Mouse (Mus musculus): Measurements from ENCODE around the gene Grn. TPM values are rescaled to one million over a fixed set of nuclear protein-coding genes. Genes with fewer than 3 reads are reported as not detected.

Gene Grn
- polyA plus RNA-seq, 1 experiment from 2014 or later, result 94.8 TPM

DNA sequence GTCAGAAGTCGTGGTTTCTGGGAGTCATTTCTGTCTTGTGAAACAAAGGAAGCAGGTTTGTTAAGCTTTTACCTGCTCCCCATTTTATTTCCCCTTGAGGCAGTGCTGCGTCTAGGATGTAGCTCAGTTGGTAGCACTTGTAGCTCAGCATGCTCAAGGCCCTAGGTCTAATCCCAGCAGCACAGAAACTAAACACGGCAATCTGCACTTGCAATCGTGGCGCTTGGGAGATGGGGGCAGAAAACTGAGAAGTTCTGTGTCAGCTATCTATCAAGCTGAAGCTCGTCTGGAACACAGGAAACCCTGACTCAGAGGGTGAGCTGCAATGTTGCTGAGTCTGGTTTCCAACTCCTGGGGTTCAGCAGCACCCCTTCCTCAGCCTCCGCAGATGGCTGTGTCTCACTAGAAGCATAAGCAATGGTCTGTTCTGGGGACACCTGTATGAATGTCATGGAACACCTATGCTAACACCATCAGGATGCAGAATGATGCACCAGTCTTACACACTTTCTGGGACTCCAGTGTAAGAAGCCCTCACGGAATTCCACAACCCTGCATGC is 1.1 kb upstream of the Grn start:
- Histone ChIP-seq H3K9me3 (replicated peaks) (no peaks in the 10 kb centered on the region), H3K9ac (no peak overlapping the region), H3K4me2 (peak overlapping the region; percentile 97), H3K4me3 (replicated peaks) (peak overlapping the region; percentile 67), H3K4me1 (replicated peaks) (peaks cover 38% of the 10 kb centered on the region), H3K27me3 (peaks cover 31% of the 10 kb centered on the region), H3K27ac (replicated peaks) (0 out of 2 replicates have a peak overlapping the region, but pooled peaks have one; percentile 6), H3K36me3 (replicated peaks) (no peaks in the 10 kb centered on the region; the same call in 1 of the 2 replicates)
- 24% methylated on average over 8 of the region's 8 CpGs for WGBS (ENCODE audit: insufficient replicate concordance)
- no peak for ATAC-seq (ENCODE audit: insufficient read depth)

DNA sequence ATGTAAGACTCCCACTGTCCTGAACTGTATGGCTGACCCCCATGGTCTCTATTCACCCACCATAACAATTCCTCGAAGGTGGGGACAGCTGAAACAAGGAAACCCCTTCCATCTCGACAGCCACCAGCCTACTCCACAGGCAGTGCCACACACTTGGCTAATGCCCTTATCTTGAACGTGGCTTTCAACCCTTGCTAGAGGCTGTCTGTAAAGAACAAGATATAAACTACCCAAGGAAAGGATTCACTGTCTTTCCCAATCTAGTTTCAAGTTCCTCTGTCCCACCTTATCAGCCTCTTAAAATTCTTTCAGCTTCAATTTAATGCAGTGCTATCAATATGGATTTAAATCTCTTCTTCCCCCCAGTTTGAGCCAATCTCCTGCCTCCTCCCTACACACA is 564 bp upstream of the Grn start:
- H3K27ac ChIP-seq (replicated peaks), result peak overlapping the region; percentile 51; the same call in 1 of the 2 replicates

DNA sequence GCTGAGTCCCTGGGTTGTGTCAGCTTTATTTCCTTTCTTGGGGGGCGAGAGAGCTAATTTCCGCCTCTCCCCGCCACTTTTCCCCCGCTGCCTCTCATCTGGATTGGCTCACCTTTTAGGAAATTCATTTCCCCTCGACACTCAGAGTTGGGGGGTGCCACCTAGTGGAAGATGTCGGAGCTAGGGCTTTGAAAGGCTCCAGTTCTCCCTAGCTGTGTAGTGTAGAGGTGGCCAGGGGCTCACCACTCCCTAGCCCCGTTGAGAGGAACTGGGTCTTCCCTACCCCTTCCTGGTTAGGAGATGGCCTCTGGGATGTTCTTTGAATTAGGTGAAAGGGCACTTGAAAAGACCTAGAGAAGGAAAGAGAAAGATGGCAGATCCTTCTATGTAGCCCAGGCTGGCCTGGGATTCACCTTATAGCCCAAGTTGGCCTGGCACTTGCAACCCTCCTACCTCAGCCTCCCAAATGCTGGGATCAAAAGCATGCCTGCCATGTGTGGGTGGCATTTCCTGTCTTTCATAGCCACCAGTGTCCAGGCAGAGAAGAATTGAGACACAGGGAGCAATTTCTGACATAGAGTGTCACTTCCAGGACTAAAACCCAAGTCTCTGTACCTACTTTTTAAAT is 1.0 kb downstream of the Grn start:
- WGBS (ENCODE audit: insufficient replicate concordance), result 2% methylated on average over 7 of the region's 7 CpGs
- Histone ChIP-seq H3K9ac (peak overlapping the region; percentile 73), H3K4me2 (peak overlapping the region; percentile 97), H3K4me1 (replicated peaks) (peaks cover 42% of the 10 kb centered on the region), H3K27me3 (peaks cover 47% of the 10 kb centered on the region), H3K36me3 (replicated peaks) (peaks cover 13% of the 10 kb centered on the region), H3K9me3 (replicated peaks) (no peaks in the 10 kb centered on the region), H3K27ac (replicated peaks) (peak overlapping the region; percentile 79), H3K4me3 (replicated peaks) (peak overlapping the region; percentile 67)
- ATAC-seq (ENCODE audit: insufficient read depth), result peak; percentile 14; the same call in 1 of the 2 replicates

More for the DNA sequence above, 564 bp upstream of the Grn start:
- Histone ChIP-seq H3K4me2 (peak overlapping the region; percentile 97), H3K4me3 (replicated peaks) (peak overlapping the region; percentile 67), H3K27me3 (peaks cover 31% of the 10 kb centered on the region), H3K36me3 (replicated peaks) (no peaks in the 10 kb centered on the region; the same call in none of the 2 replicates), H3K9ac (peak overlapping the region; percentile 40), H3K4me1 (replicated peaks) (peaks cover 42% of the 10 kb centered on the region), H3K9me3 (replicated peaks) (no peaks in the 10 kb centered on the region)
- WGBS (ENCODE audit: insufficient replicate concordance), result 16% methylated on average over 3 of the region's 3 CpGs
- no peak for ATAC-seq (ENCODE audit: insufficient read depth)

DNA sequence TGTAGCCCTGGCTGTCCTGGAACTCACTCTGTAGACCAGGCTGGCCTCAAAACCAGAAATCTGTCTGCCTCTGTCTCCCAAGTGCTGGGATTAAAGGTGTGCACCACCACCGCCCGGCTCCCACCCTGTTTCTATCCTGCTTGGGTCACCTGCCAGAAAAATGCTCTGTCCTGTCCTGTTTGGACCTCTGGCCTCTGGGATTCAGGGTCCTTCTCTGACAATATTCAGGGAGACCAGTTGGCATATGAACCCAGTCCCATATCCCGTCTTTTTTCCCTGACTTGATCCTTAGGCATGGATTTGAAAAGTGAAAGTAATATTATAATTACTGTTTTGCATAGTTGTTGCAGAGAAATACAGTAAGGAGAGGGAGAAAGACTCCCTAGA is 1.6 kb downstream of the Grn start:
- Histone ChIP-seq H3K9ac (peak overlapping the region; percentile 25; the same call in 1 of the 2 replicates), H3K27ac (replicated peaks) (0 out of 2 replicates have a peak overlapping the region, but pooled peaks have one; percentile 61), H3K9me3 (replicated peaks) (no peaks in the 10 kb centered on the region), H3K27me3 (peaks cover 53% of the 10 kb centered on the region), H3K36me3 (replicated peaks) (peaks cover 15% of the 10 kb centered on the region), H3K4me2 (peak overlapping the region; percentile 45), H3K4me1 (replicated peaks) (peaks cover 42% of the 10 kb centered on the region), H3K4me3 (replicated peaks) (peak overlapping the region; percentile 37)
- WGBS (ENCODE audit: insufficient replicate concordance), result 68% methylated on average over 3 of the region's 3 CpGs
- no peak for ATAC-seq (ENCODE audit: insufficient read depth)

DNA sequence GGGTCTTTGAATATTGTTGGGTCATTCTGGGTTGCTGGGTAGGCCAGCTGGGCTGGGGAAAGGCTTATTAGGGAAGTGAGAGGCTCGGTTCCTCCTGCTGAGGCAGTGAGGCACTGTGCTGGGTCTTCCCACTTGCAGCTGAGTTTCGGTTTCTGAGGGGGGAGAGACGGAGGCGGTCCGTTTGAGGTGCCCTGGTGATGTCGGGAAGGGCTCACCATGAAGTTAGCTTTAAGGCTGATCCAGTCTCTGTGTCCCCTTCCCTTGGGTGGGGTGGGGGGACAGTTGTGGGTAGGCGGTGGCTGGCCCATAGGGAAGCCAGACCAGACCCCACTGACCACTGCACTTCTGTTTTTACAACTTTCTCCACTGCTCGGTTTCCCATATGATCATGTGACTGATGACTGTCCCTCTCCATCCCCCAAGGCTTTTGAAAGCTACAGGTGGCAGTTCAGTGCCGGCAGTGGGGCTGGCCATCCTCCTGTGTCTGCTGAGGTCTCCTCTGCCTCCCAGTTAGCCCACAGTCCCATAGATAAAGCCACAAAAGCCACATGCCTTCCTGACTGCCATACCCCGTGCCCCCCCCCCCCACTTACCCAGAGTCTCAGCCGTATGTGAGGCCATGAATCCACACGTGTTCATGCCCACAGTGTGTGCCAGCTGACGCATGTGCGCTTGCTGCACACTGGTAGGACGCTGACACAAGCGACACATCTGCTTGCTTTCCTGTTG is 2.2 kb downstream of the Grn start:
- Histone ChIP-seq H3K4me1 (replicated peaks) (peaks cover 42% of the 10 kb centered on the region), H3K27ac (replicated peaks) (peak overlapping the region; percentile 34), H3K9me3 (replicated peaks) (no peaks in the 10 kb centered on the region), H3K4me3 (replicated peaks) (peak overlapping the region; percentile 37), H3K4me2 (peak overlapping the region; percentile 45), H3K27me3 (peaks cover 53% of the 10 kb centered on the region), H3K9ac (peak overlapping the region; percentile 25; the same call in 1 of the 2 replicates), H3K36me3 (replicated peaks) (peaks cover 15% of the 10 kb centered on the region)
- no peak for ATAC-seq (ENCODE audit: insufficient read depth)
- WGBS (ENCODE audit: insufficient replicate concordance), result 20% methylated on average over 16 of the region's 16 CpGs

DNA sequence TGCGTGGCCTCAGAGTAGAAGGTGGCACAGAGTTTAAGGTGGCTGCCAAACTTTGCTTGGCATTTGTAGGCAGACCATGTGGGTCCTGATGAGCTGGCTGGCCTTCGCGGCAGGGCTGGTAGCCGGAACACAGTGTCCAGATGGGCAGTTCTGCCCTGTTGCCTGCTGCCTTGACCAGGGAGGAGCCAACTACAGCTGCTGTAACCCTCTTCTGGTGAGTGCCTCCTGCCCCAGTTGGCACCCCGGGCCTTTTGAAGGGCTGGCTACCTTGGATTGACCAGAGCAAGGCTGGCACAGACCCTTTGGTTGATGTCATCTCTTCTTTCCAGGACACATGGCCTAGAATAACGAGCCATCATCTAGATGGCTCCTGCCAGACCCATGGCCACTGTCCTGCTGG is 2.8 kb downstream of the Grn start:
- H3K4me3 ChIP-seq (replicated peaks), result peak overlapping the region; percentile 37; the same call in 1 of the 2 replicates
- peaks cover 55% of the 10 kb centered on the region for H3K27me3 ChIP-seq
- peaks cover 48% of the 10 kb centered on the region for H3K4me1 ChIP-seq (replicated peaks)
- peak overlapping the region; percentile 45 for H3K4me2 ChIP-seq
- 0 out of 2 replicates have a peak overlapping the region, but pooled peaks have one; percentile 34 for H3K27ac ChIP-seq (replicated peaks)
- 78% methylated on average over 6 of the region's 6 CpGs for WGBS (ENCODE audit: insufficient replicate concordance)
- H3K36me3 ChIP-seq (replicated peaks), result peaks cover 15% of the 10 kb centered on the region
- ATAC-seq (ENCODE audit: insufficient read depth), result no peak
- no peaks in the 10 kb centered on the region for H3K9me3 ChIP-seq (replicated peaks)
- no peak overlapping the region for H3K9ac ChIP-seq

DNA sequence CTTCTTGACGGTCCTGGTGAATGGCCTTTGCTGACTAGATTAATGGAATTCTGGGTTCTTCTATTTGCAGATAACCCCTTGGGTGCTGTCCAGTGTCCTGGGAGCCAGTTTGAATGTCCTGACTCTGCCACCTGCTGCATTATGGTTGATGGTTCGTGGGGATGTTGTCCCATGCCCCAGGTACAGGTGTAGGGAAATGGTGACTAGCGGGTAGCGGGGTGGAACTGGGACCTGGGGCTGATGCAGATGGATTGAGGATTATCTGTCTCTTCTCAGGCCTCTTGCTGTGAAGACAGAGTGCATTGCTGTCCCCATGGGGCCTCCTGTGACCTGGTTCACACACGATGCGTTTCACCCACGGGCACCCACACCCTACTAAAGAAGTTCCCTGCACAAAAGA is 3.8 kb downstream of the Grn start:
- no peak overlapping the region for H3K27ac ChIP-seq (replicated peaks)

DNA sequence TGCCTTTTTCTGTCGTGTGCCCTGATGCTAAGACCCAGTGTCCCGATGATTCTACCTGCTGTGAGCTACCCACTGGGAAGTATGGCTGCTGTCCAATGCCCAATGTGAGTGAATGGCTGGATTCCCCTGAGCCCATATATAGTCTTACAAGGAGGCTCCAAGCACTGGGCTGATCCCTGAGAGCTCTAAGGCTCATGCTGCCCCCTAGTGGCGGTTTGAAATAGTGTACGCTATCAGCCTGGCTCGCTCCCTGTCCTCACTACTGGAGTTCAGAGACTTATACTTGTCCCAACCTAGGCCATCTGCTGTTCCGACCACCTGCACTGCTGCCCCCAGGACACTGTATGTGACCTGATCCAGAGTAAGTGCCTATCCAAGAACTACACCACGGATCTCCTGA is 4.3 kb downstream of the Grn start:
- H3K4me1 ChIP-seq (replicated peaks), result peaks cover 52% of the 10 kb centered on the region

More for the DNA sequence above, 3.8 kb downstream of the Grn start:
- H3K4me1 ChIP-seq (replicated peaks), result peaks cover 55% of the 10 kb centered on the region
- peaks cover 59% of the 10 kb centered on the region for H3K27me3 ChIP-seq
- H3K4me2 ChIP-seq, result no peak overlapping the region
- peaks cover 15% of the 10 kb centered on the region for H3K36me3 ChIP-seq (replicated peaks)
- no peak overlapping the region for H3K9ac ChIP-seq
- ATAC-seq (ENCODE audit: insufficient read depth), result no peak
- no peak overlapping the region for H3K4me3 ChIP-seq (replicated peaks)
- 82% methylated on average over 7 of the region's 7 CpGs for WGBS (ENCODE audit: insufficient replicate concordance)
- H3K9me3 ChIP-seq (replicated peaks), result no peaks in the 10 kb centered on the region

DNA sequence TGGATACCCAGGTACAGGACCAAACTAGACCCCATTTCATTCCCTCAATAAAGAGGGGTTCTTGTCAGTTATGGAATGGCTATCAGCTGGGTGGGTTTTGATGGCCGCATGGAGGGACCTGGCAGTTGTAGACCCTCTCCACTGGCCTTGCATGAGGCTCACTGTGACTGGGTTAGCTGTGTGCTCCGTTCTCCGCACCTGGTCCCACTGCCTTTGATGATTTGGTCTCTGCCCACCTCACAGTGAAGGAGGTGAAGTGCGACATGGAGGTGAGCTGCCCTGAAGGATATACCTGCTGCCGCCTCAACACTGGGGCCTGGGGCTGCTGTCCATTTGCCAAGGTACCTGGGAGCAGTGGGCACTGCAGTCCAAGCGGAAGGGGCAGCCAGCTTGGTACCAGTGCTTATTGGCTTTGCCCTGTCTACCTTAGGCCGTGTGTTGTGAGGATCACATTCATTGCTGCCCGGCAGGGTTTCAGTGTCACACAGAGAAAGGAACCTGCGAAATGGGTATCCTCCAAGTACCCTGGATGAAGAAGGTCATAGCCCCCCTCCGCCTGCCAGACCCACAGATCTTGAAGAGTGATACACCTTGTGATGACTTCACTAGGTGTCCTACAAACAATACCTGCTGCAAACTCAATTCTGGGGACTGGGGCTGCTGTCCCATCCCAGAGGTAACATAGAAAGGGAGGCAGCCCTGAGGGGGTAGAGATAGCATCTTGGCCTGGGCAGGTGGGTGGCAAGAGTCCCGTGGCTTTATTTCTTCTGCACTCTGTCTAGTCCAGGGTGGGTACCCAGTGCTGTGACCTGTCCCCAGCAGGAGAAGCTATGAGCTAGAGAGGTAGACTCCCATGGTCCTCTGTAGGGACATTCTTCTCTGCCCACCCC is 4.9 kb downstream of the Grn start:
- no peak for ATAC-seq (ENCODE audit: insufficient read depth)
- 73% methylated on average over 11 of the region's 11 CpGs for WGBS (ENCODE audit: insufficient replicate concordance)
- H3K27ac ChIP-seq (replicated peaks), result no peak overlapping the region
- H3K36me3 ChIP-seq (replicated peaks), result peaks cover 15% of the 10 kb centered on the region
- H3K4me2 ChIP-seq, result no peak overlapping the region
- peaks cover 64% of the 10 kb centered on the region for H3K27me3 ChIP-seq
- no peak overlapping the region for H3K4me3 ChIP-seq (replicated peaks)
- H3K9me3 ChIP-seq (replicated peaks), result no peaks in the 10 kb centered on the region
- H3K9ac ChIP-seq, result no peak overlapping the region
- H3K4me1 ChIP-seq (replicated peaks), result peaks cover 45% of the 10 kb centered on the region

More for the DNA sequence above, 4.3 kb downstream of the Grn start:
- Histone ChIP-seq H3K36me3 (replicated peaks) (peaks cover 15% of the 10 kb centered on the region), H3K27ac (replicated peaks) (no peak overlapping the region), H3K4me3 (replicated peaks) (no peak overlapping the region), H3K9me3 (replicated peaks) (no peaks in the 10 kb centered on the region), H3K9ac (no peak overlapping the region), H3K4me2 (no peak overlapping the region), H3K27me3 (peaks cover 59% of the 10 kb centered on the region)
- WGBS (ENCODE audit: insufficient replicate concordance), result 11% methylated on average over 7 of the region's 7 CpGs
- no peak for ATAC-seq (ENCODE audit: insufficient read depth)

DNA sequence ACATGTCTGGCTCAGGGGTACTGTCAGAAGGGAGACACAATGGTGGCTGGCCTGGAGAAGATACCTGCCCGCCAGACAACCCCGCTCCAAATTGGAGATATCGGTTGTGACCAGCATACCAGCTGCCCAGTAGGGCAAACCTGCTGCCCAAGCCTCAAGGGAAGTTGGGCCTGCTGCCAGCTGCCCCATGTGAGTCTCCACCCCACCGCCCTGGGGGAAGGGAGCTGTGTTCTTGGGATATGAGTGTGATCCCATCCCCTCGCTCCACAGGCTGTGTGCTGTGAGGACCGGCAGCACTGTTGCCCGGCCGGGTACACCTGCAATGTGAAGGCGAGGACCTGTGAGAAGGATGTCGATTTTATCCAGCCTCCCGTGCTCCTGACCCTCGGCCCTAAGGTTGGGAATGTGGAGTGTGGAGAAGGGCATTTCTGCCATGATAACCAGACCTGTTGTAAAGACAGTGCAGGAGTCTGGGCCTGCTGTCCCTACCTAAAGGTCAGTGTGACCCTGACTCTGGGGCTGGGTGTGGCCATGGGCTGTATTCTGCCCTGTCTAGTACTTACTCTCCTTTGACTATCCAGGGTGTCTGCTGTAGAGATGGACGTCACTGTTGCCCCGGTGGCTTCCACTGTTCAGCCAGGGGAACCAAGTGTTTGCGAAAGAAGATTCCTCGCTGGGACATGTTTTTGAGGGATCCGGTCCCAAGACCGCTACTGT is 5.8 kb downstream of the Grn start:
- no peak overlapping the region for H3K9ac ChIP-seq

More for the DNA sequence above, 5.8 kb downstream of the Grn start:
- H3K4me2 ChIP-seq, result no peak overlapping the region
- H3K27me3 ChIP-seq, result peaks cover 68% of the 10 kb centered on the region
- H3K4me1 ChIP-seq (replicated peaks), result peaks cover 38% of the 10 kb centered on the region
- no peak for ATAC-seq (ENCODE audit: insufficient read depth)
- WGBS (ENCODE audit: insufficient replicate concordance), result 81% methylated on average over 18 of the region's 18 CpGs
- H3K27ac ChIP-seq (replicated peaks), result no peak overlapping the region
- H3K4me3 ChIP-seq (replicated peaks), result no peak overlapping the region
- H3K9me3 ChIP-seq (replicated peaks), result no peaks in the 10 kb centered on the region
- peaks cover 15% of the 10 kb centered on the region for H3K36me3 ChIP-seq (replicated peaks)

Measured in liver, embryonic 15.5 days (tissue).